Mouse (Mus musculus) liver, postnatal 0 days (tissue): ENCODE results near the gene Spag8. TPM values are rescaled to one million over a fixed set of nuclear protein-coding genes. Genes with fewer than 3 reads are reported as not detected.
A peak's percentile ranks its signal among the peaks of the same experiment; 100 is the strongest.

Experiments used
- ATAC-seq: fragments of 200-750 bp; cut with Nextera tagmentation; 2 replicates; pipeline ENCODE4 v1.8.0; 2017; ENCODE audit warnings: mild to moderate bottlenecking, moderate library complexity
- DNase-seq: peaks from one replicate; pipeline ENCODE4 v3.0.0-alpha.2; 2016
- H3K27ac ChIP-seq: fragments of 300-500 bp; sonication (generic); 2 replicates; pipeline ENCODE4 v1.5.1; 2014; ENCODE audit warnings: antibody characterized with exemption, moderate library complexity, mild to moderate bottlenecking, low read depth
- H3K27me3 ChIP-seq: fragments of 300-500 bp; sonication (generic); 2 replicates; pipeline ENCODE4 v1.6.1; 2014; ENCODE audit warnings: low read length, control low read depth, mixed read lengths; ENCODE audit not compliant: insufficient read depth
- H3K36me3 ChIP-seq: fragments of 300-500 bp; sonication (generic); replicated peaks from 2 replicates; pipeline ENCODE4 v1.6.1; 2014; ENCODE audit warnings: mild to moderate bottlenecking, control low read depth, low read length, moderate library complexity, mixed read lengths; ENCODE audit not compliant: insufficient read depth
- H3K4me1 ChIP-seq: fragments of 300-500 bp; sonication (generic); 2 replicates; pipeline ENCODE4 v1.6.1; 2014; ENCODE audit warnings: antibody characterized with exemption, mild to moderate bottlenecking, control low read depth; ENCODE audit not compliant: insufficient read depth
- H3K4me2 ChIP-seq: fragments of 300-500 bp; sonication (generic); 2 replicates; pipeline ENCODE4 v1.6.1; 2014; ENCODE audit warnings: low read depth, mild to moderate bottlenecking, low read length, moderate library complexity, mixed read lengths
- H3K4me3 ChIP-seq: fragments of 300-500 bp; sonication (generic); 2 replicates; pipeline ENCODE4 v1.5.1; 2014; ENCODE audit warnings: low read depth, low read length
- H3K9ac ChIP-seq: fragments of 300-500 bp; sonication (generic); replicated peaks from 2 replicates; pipeline ENCODE4 v1.6.1; 2014; ENCODE audit warnings: mild to moderate bottlenecking, moderate library complexity
- H3K9me3 ChIP-seq: fragments of 300-500 bp; sonication (generic); 2 replicates; pipeline ENCODE4 v1.6.1; 2016; ENCODE audit warnings: mild to moderate bottlenecking, control low read depth, low read length, mixed read lengths
- CTCF ChIP-seq: sonication (generic); IDR thresholded peaks from 2 replicates; pipeline ENCODE4 v1.5.1; 2016; ENCODE audit warnings: antibody characterized with exemption, low read depth
- EP300 ChIP-seq: IDR thresholded peaks from 2 replicates; pipeline ENCODE4 v1.6.1; 2016; ENCODE audit warnings: antibody characterized with exemption, low read depth, mild to moderate bottlenecking
- WGBS: fragments of 180-500 bp; shearing (Covaris S2); extraction: QIAGEN DNeasy Blood & Tissue Kit; methylation state at CpG from one replicate; pipeline ENCODE4 v1.1.7; 2014; ENCODE audit not compliant: insufficient replicate concordance; 5-methylcytosine and 5-hydroxymethylcytosine counted together
- polyA plus RNA-seq: library from polyadenylated mRNA; unstranded; fragments of >200 nt; fragmentation: Nextera tagmentation; extraction: Ambion mirVana; gene quantifications from 2 replicates; pipeline ENCODE4 v1.2.1, GENCODE M21; 2015

Spag8 gene
- polyA plus RNA-seq, 1 experiment from 2014 or later: not detected

DNA sequence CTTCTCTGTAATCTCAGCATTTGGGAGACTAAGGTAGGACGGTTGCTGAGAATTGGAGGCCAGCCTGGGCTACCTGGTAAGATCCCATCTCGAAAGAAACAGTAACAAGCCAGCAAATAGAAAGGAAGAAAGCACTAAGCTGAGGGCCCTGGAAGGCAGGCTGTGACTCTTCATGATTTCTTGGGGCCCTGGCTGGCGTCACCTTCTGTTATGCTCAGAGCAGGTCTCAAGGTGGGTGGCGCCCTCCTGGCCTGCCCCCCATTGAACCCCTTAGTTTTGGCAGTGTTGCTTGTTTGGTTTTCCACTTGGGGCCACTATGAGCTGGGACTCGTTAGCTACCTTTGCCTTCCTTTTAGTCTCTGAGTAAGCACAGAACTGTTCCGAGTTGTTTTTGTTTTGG is 16.6 kb downstream of the Spag8 start:
- Histone ChIP-seq H3K9me3 (no peaks in the 10 kb centered on the region), H3K27me3 (peaks cover 12% of the 10 kb centered on the region), H3K4me3 (no peak overlapping the region), H3K27ac (no peak overlapping the region), H3K4me2 (no peak overlapping the region), H3K4me1 (no peaks in the 10 kb centered on the region), H3K9ac (no peak overlapping the region), H3K36me3 (no peaks in the 10 kb centered on the region)
- WGBS: 72% methylated on average over 6 of the region's 6 CpGs
- DNase-seq: peak; percentile 3
- TF ChIP-seq EP300 (no peak), CTCF (no peak)
- no peak for ATAC-seq

GRCm38 (mm10) chr4:43634621-43635374 is 18.6 kb downstream of the Spag8 start:
- no peaks in the 10 kb centered on the region for H3K4me1 ChIP-seq
- H3K4me3 ChIP-seq: no peak overlapping the region
- no peak overlapping the region for H3K27ac ChIP-seq

GRCm38 (mm10) chr4:43633736-43634135 is 19.7 kb downstream of the Spag8 start:
- H3K9ac ChIP-seq: no peak overlapping the region
- no peak overlapping the region for H3K4me3 ChIP-seq
- H3K4me1 ChIP-seq: no peaks in the 10 kb centered on the region
- DNase-seq: peak; percentile 6
- no peaks in the 10 kb centered on the region for H3K9me3 ChIP-seq
- H3K27me3 ChIP-seq: peaks cover 26% of the 10 kb centered on the region
- H3K36me3 ChIP-seq: no peaks in the 10 kb centered on the region
- no peak for TF ChIP-seq EP300
- TF ChIP-seq CTCF: no peak
- no peak overlapping the region for H3K4me2 ChIP-seq
- H3K27ac ChIP-seq: no peak overlapping the region
- no peak for ATAC-seq
- WGBS: 85% methylated on average over 2 of the region's 2 CpGs

More at GRCm38 (mm10) chr4:43634621-43635374, 18.6 kb downstream of the Spag8 start:
- Histone ChIP-seq H3K9me3 (no peaks in the 10 kb centered on the region), H3K4me2 (no peak overlapping the region), H3K36me3 (no peaks in the 10 kb centered on the region), H3K27me3 (peaks cover 26% of the 10 kb centered on the region), H3K9ac (no peak overlapping the region)
- WGBS: 83% methylated on average over 7 of the region's 7 CpGs
- no peak for ATAC-seq
- TF ChIP-seq EP300: no peak
- TF ChIP-seq CTCF: no peak
- DNase-seq: peak; percentile 6

DNA sequence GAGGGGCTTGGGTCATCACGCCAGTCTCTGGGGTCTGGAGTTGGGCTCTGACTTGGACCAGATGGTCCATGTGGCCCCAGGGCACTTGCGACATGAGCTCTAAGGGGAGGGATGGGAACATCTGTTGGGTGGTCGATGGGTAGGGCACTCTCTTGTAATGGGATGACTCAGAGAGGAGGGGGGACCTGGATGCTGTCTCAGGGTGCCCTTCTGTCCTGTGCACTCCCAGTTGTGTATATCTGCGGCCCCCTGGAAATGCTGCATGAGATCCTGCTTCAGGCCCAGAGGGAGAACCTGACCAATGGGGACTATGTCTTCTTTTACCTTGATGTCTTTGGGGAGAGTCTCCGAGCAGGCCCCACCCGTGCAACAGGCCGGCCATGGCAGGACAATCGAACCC is 20.1 kb downstream of the Spag8 start:
- Histone ChIP-seq H3K27ac (no peak overlapping the region), H3K4me2 (no peak overlapping the region), H3K36me3 (no peaks in the 10 kb centered on the region), H3K27me3 (peaks cover 26% of the 10 kb centered on the region), H3K4me1 (no peaks in the 10 kb centered on the region), H3K4me3 (no peak overlapping the region), H3K9ac (no peak overlapping the region), H3K9me3 (no peaks in the 10 kb centered on the region)
- ATAC-seq (no peak), DNase-seq (peak; percentile 11)
- WGBS: 75% methylated on average over 8 of the region's 8 CpGs
- TF ChIP-seq EP300 (no peak), CTCF (no peak)

DNA sequence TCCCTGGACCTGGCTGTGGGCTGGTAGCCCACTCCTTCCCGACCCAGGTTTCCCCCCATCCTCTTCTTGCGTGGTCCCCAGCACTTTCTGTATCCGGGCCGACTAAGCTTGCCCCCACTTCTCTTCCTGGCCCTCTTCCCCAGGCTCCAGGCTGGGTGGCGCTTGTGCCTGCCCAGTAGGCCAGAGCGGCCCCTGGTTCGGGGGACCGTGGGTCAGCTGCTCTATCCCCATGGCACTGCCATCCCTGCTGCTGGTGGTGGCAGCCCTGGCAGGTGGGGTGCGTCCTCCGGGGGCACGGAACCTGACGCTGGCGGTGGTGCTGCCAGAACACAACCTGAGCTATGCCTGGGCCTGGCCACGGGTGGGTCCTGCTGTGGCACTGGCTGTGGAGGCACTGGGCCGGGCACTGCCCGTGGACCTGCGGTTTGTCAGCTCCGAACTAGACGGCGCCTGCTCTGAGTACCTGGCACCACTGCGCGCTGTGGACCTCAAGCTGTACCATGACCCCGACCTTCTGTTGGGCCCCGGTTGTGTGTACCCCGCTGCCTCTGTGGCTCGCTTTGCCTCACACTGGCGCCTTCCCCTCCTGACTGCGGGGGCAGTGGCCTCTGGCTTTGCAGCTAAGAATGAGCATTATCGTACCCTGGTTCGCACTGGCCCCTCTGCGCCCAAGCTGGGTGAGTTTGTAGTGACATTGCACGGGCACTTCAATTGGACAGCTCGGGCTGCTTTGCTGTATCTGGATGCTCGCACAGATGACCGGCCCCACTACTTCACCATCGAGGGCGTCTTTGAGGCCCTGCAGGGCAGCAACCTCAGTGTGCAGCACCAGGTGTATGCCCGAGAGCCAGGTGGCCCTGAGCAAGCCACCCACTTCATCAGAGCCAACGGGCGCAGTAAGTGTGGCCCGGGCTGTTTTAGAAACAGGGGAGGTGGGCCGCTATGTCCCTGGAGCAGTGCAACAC is 21.2 kb downstream of the Spag8 start:
- Histone ChIP-seq H3K36me3 (no peaks in the 10 kb centered on the region), H3K9ac (peak overlapping the region; percentile 60; the same call in 1 of the 2 replicates), H3K4me1 (no peaks in the 10 kb centered on the region), H3K4me3 (peak overlapping the region; percentile 55), H3K4me2 (peak overlapping the region; percentile 86), H3K27me3 (peaks cover 26% of the 10 kb centered on the region), H3K9me3 (no peaks in the 10 kb centered on the region), H3K27ac (no peak overlapping the region)
- peak; percentile 15 for DNase-seq
- ATAC-seq: no peak
- TF ChIP-seq CTCF: no peak
- no peak for TF ChIP-seq EP300
- WGBS: 65% methylated on average over 42 of the region's 42 CpGs
